Mouse (Mus musculus): ENCODE results near the gene Gm37419. TPM values are rescaled to one million over a fixed set of nuclear protein-coding genes. Genes with fewer than 3 reads are reported as not detected.

The Gm37419 gene
- polyA plus RNA-seq, 1 experiment, result not detected

- Histone ChIP-seq H3K4me3 (replicated peaks) (peak overlapping the region; percentile 2), H3K27me3 (replicated peaks) (no peaks in the 10 kb centered on the region), H3K4me1 (peaks cover 10% of the 10 kb centered on the region), H3K36me3 (replicated peaks; ENCODE audit: low read length) (no peaks in the 10 kb centered on the region), H3K9me3 (no peaks in the 10 kb centered on the region)
- no peak for TF ChIP-seq GATA1 (IDR thresholded peaks at IDR 0.05; ENCODE audit: borderline replicate concordance, low read length)
- no peak for TF ChIP-seq FLI1 (IDR thresholded peaks at IDR 0.05; ENCODE audit: low read length)
Measured at GRCm38 (mm10) chr16:24016273-24016672, 28.0 kb downstream of the Gm37419 start.

GRCm38 (mm10) chr16:24016742-24017141, 28.5 kb downstream of the Gm37419 start:
- H3K27me3 ChIP-seq (replicated peaks), result no peaks in the 10 kb centered on the region
- no peaks in the 10 kb centered on the region for H3K36me3 ChIP-seq (replicated peaks; ENCODE audit: low read length)
- H3K9me3 ChIP-seq, result no peaks in the 10 kb centered on the region
- peaks cover 10% of the 10 kb centered on the region for H3K4me1 ChIP-seq
- TF ChIP-seq FLI1 (IDR thresholded peaks at IDR 0.05; ENCODE audit: low read length) (no peak), GATA1 (IDR thresholded peaks at IDR 0.05; ENCODE audit: borderline replicate concordance, low read length) (no peak)
- H3K4me3 ChIP-seq (replicated peaks), result no peak overlapping the region

GRCm38 (mm10) chr16:24021722-24022121, 33.4 kb downstream of the Gm37419 start:
- Histone ChIP-seq H3K36me3 (replicated peaks; ENCODE audit: low read length) (no peaks in the 10 kb centered on the region), H3K27me3 (replicated peaks) (peaks cover 6% of the 10 kb centered on the region), H3K9me3 (no peaks in the 10 kb centered on the region), H3K4me1 (peaks cover 3% of the 10 kb centered on the region), H3K4me3 (replicated peaks) (no peak overlapping the region)
- no peak for TF ChIP-seq GATA1 (IDR thresholded peaks at IDR 0.05; ENCODE audit: borderline replicate concordance, low read length)
- TF ChIP-seq FLI1 (IDR thresholded peaks at IDR 0.05; ENCODE audit: low read length), result no peak

- Histone ChIP-seq H3K4me1 (no peaks in the 10 kb centered on the region), H3K4me3 (replicated peaks) (no peak overlapping the region), H3K36me3 (replicated peaks; ENCODE audit: low read length) (no peaks in the 10 kb centered on the region), H3K27me3 (replicated peaks) (peaks cover 6% of the 10 kb centered on the region), H3K9me3 (no peaks in the 10 kb centered on the region)
- TF ChIP-seq GATA1 (IDR thresholded peaks at IDR 0.05; ENCODE audit: borderline replicate concordance, low read length) (no peak), FLI1 (IDR thresholded peaks at IDR 0.05; ENCODE audit: low read length) (no peak)
Measured at GRCm38 (mm10) chr16:24022605-24023004, 34.3 kb downstream of the Gm37419 start.

GRCm38 (mm10) chr16:24025442-24025841, 37.2 kb downstream of the Gm37419 start:
- no peaks in the 10 kb centered on the region for H3K36me3 ChIP-seq (replicated peaks; ENCODE audit: low read length)
- TF ChIP-seq FLI1 (IDR thresholded peaks at IDR 0.05; ENCODE audit: low read length) (no peak), GATA1 (IDR thresholded peaks at IDR 0.05; ENCODE audit: borderline replicate concordance, low read length) (no peak)
- H3K9me3 ChIP-seq, result no peaks in the 10 kb centered on the region
- no peaks in the 10 kb centered on the region for H3K4me1 ChIP-seq
- no peak overlapping the region for H3K4me3 ChIP-seq (replicated peaks)
- peaks cover 6% of the 10 kb centered on the region for H3K27me3 ChIP-seq (replicated peaks)

- no peaks in the 10 kb centered on the region for H3K9me3 ChIP-seq
- no peak overlapping the region for H3K4me3 ChIP-seq (replicated peaks)
- TF ChIP-seq GATA1 (IDR thresholded peaks at IDR 0.05; ENCODE audit: borderline replicate concordance, low read length), result no peak
- no peak for TF ChIP-seq FLI1 (IDR thresholded peaks at IDR 0.05; ENCODE audit: low read length)
- peaks cover 2% of the 10 kb centered on the region for H3K27me3 ChIP-seq (replicated peaks)
- H3K4me1 ChIP-seq, result 0 out of 2 replicates have a peak, but pooled peaks cover 2% of the 10 kb centered on the region
- no peaks in the 10 kb centered on the region for H3K36me3 ChIP-seq (replicated peaks; ENCODE audit: low read length)
Measured at GRCm38 (mm10) chr16:24029965-24030672, 41.8 kb downstream of the Gm37419 start.

GRCm38 (mm10) chr16:24033259-24033658, 45.0 kb downstream of the Gm37419 start:
- peaks cover 11% of the 10 kb centered on the region for H3K9me3 ChIP-seq
- no peak overlapping the region for H3K4me3 ChIP-seq (replicated peaks)
- no peaks in the 10 kb centered on the region for H3K27me3 ChIP-seq (replicated peaks)
- no peaks in the 10 kb centered on the region for H3K36me3 ChIP-seq (replicated peaks; ENCODE audit: low read length)
- H3K4me1 ChIP-seq, result 0 out of 2 replicates have a peak, but pooled peaks cover 2% of the 10 kb centered on the region
- TF ChIP-seq GATA1 (IDR thresholded peaks at IDR 0.05; ENCODE audit: borderline replicate concordance, low read length) (no peak), FLI1 (IDR thresholded peaks at IDR 0.05; ENCODE audit: low read length) (no peak)

GRCm38 (mm10) chr16:24034450-24034849, 46.2 kb downstream of the Gm37419 start:
- Histone ChIP-seq H3K4me1 (0 out of 2 replicates have a peak, but pooled peaks cover 2% of the 10 kb centered on the region), H3K4me3 (replicated peaks) (no peak overlapping the region), H3K9me3 (peaks cover 11% of the 10 kb centered on the region), H3K27me3 (replicated peaks) (no peaks in the 10 kb centered on the region), H3K36me3 (replicated peaks; ENCODE audit: low read length) (no peaks in the 10 kb centered on the region)
- TF ChIP-seq GATA1 (IDR thresholded peaks at IDR 0.05; ENCODE audit: borderline replicate concordance, low read length), result no peak
- no peak for TF ChIP-seq FLI1 (IDR thresholded peaks at IDR 0.05; ENCODE audit: low read length)

- no peaks in the 10 kb centered on the region for H3K36me3 ChIP-seq (replicated peaks; ENCODE audit: low read length)
Measured at GRCm38 (mm10) chr16:24035767-24036166, 47.5 kb downstream of the Gm37419 start.

GRCm38 (mm10) chr16:24036398-24036797, 48.1 kb downstream of the Gm37419 start:
- Histone ChIP-seq H3K9me3 (peaks cover 11% of the 10 kb centered on the region), H3K27me3 (replicated peaks) (no peaks in the 10 kb centered on the region), H3K4me3 (replicated peaks) (no peak overlapping the region), H3K36me3 (replicated peaks; ENCODE audit: low read length) (no peaks in the 10 kb centered on the region), H3K4me1 (0 out of 2 replicates have a peak, but pooled peaks cover 2% of the 10 kb centered on the region)
- TF ChIP-seq GATA1 (IDR thresholded peaks at IDR 0.05; ENCODE audit: borderline replicate concordance, low read length) (no peak), FLI1 (IDR thresholded peaks at IDR 0.05; ENCODE audit: low read length) (no peak)

More at GRCm38 (mm10) chr16:24035767-24036166, 47.5 kb downstream of the Gm37419 start:
- TF ChIP-seq FLI1 (IDR thresholded peaks at IDR 0.05; ENCODE audit: low read length) (no peak), GATA1 (IDR thresholded peaks at IDR 0.05; ENCODE audit: borderline replicate concordance, low read length) (no peak)
- peaks cover 11% of the 10 kb centered on the region for H3K9me3 ChIP-seq
- no peak overlapping the region for H3K4me3 ChIP-seq (replicated peaks)
- H3K27me3 ChIP-seq (replicated peaks), result no peaks in the 10 kb centered on the region
- 0 out of 2 replicates have a peak, but pooled peaks cover 2% of the 10 kb centered on the region for H3K4me1 ChIP-seq

Other genes with a start within 250 kb of the Gm37419 start
- gene Sst, start 97.5 kb upstream of the Gm37419 start, polyA plus RNA-seq (2012; ENCODE audit: insufficient read depth, low replicate concordance), result not detected in 2 replicates
- not detected in 2 replicates for gene Rtp2, start 56.1 kb upstream of the Gm37419 start, polyA plus RNA-seq (2012; ENCODE audit: insufficient read depth, low replicate concordance)
- gene Bcl6, start 370 bp downstream of the Gm37419 start, polyA plus RNA-seq (2012; ENCODE audit: insufficient read depth, low replicate concordance), result 1.2 and 3.5 TPM in 2 replicates

All from megakaryocyte, embryonic 14.5 days (primary cell).